Mouse (Mus musculus) lung, postnatal 0 days (tissue): Measurements from ENCODE around the gene Sdccag8. TPM values are rescaled to one million over a fixed set of nuclear protein-coding genes. Genes with fewer than 3 reads are reported as not detected.

ENCODE experiments used
- ATAC-seq: fragments of 200-750 bp; cut with Nextera tagmentation; 2 replicates; pipeline ENCODE4 v1.8.0; 2017; ENCODE audit warnings: moderate library complexity
- DNase-seq: peaks from one replicate; pipeline ENCODE4 v3.0.0-alpha.2; 2016; ENCODE audit warnings: low spot score
- H3K27ac ChIP-seq: fragments of 300-500 bp; sonication (generic); 2 replicates; pipeline ENCODE4 v1.5.1; 2014; ENCODE audit warnings: antibody characterized with exemption, mild to moderate bottlenecking, low read length, mixed read lengths
- H3K27me3 ChIP-seq: fragments of 300-500 bp; sonication (generic); replicated peaks from 2 replicates; pipeline ENCODE4 v1.6.1; 2014; ENCODE audit warnings: low read length, mixed read lengths; ENCODE audit not compliant: insufficient read depth
- H3K36me3 ChIP-seq: fragments of 300-500 bp; sonication (generic); 2 replicates; pipeline ENCODE4 v1.6.1; 2014; ENCODE audit warnings: low read length, mixed read lengths; ENCODE audit not compliant: insufficient read depth
- H3K4me1 ChIP-seq: fragments of 300-500 bp; sonication (generic); 2 replicates; pipeline ENCODE4 v1.6.1; 2014; ENCODE audit warnings: antibody characterized with exemption, low read depth, low read length, mixed read lengths; ENCODE audit not compliant: insufficient read depth
- H3K4me2 ChIP-seq: fragments of 300-500 bp; sonication (generic); replicated peaks from 2 replicates; pipeline ENCODE4 v1.6.1; 2014; ENCODE audit warnings: low read depth, mild to moderate bottlenecking, low read length, moderate library complexity, mixed read lengths
- H3K4me3 ChIP-seq: fragments of 300-500 bp; sonication (generic); 2 replicates; pipeline ENCODE4 v1.5.1; 2014; ENCODE audit warnings: low read depth, low read length
- H3K9ac ChIP-seq: fragments of 300-500 bp; sonication (generic); replicated peaks from 2 replicates; pipeline ENCODE4 v1.6.1; 2014; ENCODE audit warnings: low read depth, mild to moderate bottlenecking
- H3K9me3 ChIP-seq: fragments of 300-500 bp; sonication (generic); 2 replicates; pipeline ENCODE4 v1.6.1; 2016; ENCODE audit warnings: low read length, mixed read lengths
- CTCF ChIP-seq: IDR thresholded peaks from 2 replicates; pipeline ENCODE4 v1.5.1; 2016; ENCODE audit warnings: antibody characterized with exemption, mild to moderate bottlenecking
- EP300 ChIP-seq: IDR thresholded peaks from 2 replicates; pipeline ENCODE4 v1.6.1; 2016; ENCODE audit warnings: antibody characterized with exemption, mild to moderate bottlenecking, control low read depth
- WGBS: fragments of 180-500 bp; shearing (Covaris S2); extraction: QIAGEN DNeasy Blood & Tissue Kit; methylation state at CpG from one replicate; pipeline ENCODE4 v1.1.7; 2014; 5-methylcytosine and 5-hydroxymethylcytosine counted together
- polyA plus RNA-seq: library from polyadenylated mRNA; unstranded; fragments of >200 nt; fragmentation: Nextera tagmentation; extraction: Ambion mirVana; gene quantifications from 2 replicates; pipeline ENCODE4 v1.2.1, GENCODE M21; 2015

The Sdccag8 gene
- polyA plus RNA-seq, 1 experiment from 2014 or later = 14.5 TPM

DNA sequence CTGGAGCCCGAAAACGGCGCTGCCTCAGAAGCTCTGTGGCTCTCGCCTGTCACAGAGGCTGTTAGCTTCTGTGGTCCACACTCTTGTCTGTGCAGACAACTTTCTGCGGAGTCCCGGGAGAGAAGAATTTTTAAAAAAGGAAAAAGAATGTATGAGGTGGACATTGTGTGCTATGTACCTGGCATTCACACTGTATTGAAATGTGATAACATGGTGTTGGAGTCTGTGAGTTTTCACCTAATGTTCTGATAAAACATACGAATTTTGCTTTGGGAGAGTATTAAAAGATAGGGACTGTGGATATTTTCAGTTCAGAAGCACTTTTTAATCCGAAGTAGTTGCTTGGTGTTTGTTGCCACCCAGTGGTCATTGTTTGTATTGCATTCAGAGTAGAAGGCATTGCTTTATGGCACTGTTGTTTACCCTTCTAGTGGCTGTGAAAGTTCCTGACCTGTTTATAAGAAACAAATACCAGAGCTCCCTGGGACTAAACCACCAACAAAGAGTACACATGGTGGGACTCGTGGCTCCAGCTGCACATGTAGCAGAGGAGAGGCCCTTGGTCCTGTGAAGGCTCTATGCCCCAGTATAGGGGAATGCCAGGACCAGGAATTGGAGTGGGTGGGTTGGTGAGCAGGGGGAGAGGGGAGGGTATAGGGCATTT, 47.7 kb downstream of the Sdccag8 start:
- Histone ChIP-seq H3K36me3 (no peaks in the 10 kb centered on the region), H3K4me3 (no peak overlapping the region), H3K27ac (no peak overlapping the region), H3K4me2 (no peak overlapping the region), H3K9ac (no peak overlapping the region), H3K4me1 (no peaks in the 10 kb centered on the region), H3K9me3 (no peaks in the 10 kb centered on the region), H3K27me3 (no peaks in the 10 kb centered on the region)
- 59% methylated on average over 9 of the region's 9 CpGs for WGBS
- peak; percentile 17 for ATAC-seq
- DNase-seq = peak; percentile 72
- TF ChIP-seq EP300 (no peak), CTCF (peak; percentile 91)

DNA sequence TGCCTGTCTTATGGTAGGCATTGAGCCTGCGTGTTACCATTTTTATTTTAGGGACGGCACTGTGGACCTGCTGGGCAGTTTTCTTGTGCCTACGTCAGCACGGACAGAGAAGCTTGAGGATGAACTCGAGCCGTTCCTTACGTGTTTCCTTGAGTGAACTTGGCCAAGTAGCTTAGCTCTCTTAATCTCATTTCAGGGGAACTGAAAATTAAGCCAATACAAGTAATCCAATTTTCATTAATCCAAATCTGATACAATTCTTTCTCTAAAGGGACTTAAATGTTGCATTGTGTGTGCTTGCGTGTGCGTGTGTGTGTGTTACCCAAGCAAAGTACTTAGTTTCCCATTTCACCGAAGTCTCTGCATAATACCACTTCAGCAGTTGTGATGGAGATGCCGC, 56.0 kb downstream of the Sdccag8 start:
- no peak for TF ChIP-seq EP300
- TF ChIP-seq CTCF = no peak
- Histone ChIP-seq H3K4me2 (no peak overlapping the region), H3K27ac (no peak overlapping the region), H3K4me3 (no peak overlapping the region), H3K9ac (no peak overlapping the region), H3K36me3 (no peaks in the 10 kb centered on the region), H3K9me3 (no peaks in the 10 kb centered on the region), H3K27me3 (no peaks in the 10 kb centered on the region), H3K4me1 (no peaks in the 10 kb centered on the region)
- ATAC-seq (no peak), DNase-seq (no peak)
- WGBS = 93% methylated on average over 11 of the region's 11 CpGs

GRCm38 (mm10) chr1:176871975-176872374, 57.5 kb downstream of the Sdccag8 start:
- H3K4me1 ChIP-seq = no peaks in the 10 kb centered on the region

DNA sequence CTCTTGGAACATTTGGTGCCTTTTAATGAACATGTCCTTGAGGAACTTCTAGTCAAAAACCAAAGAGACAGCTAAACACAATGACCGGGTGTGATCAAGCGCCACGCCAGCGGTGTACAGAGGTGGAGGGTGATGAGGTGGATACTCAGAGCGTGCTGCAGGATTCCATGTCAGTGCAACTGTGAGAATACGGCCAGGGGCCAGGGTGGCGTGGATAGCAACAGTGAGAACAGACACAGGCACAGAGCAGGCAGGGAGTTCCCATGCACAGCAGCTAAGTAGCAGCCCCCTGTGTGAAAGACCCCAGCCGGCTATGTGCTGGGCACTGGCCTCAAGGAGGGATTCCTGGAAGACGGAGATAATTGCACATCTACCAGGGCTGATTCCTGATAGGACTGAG, 59.0 kb downstream of the Sdccag8 start:
- H3K27me3 ChIP-seq = no peaks in the 10 kb centered on the region
- H3K4me3 ChIP-seq = no peak overlapping the region
- no peak overlapping the region for H3K27ac ChIP-seq
- H3K9ac ChIP-seq = no peak overlapping the region
- no peaks in the 10 kb centered on the region for H3K36me3 ChIP-seq
- DNase-seq (no peak), ATAC-seq (no peak)
- no peaks in the 10 kb centered on the region for H3K4me1 ChIP-seq
- H3K4me2 ChIP-seq = no peak overlapping the region
- TF ChIP-seq CTCF (no peak), EP300 (no peak)
- no peaks in the 10 kb centered on the region for H3K9me3 ChIP-seq
- WGBS = 81% methylated on average over 9 of the region's 9 CpGs

More at GRCm38 (mm10) chr1:176871975-176872374, 57.5 kb downstream of the Sdccag8 start:
- Histone ChIP-seq H3K9ac (no peak overlapping the region), H3K36me3 (no peaks in the 10 kb centered on the region), H3K4me2 (no peak overlapping the region), H3K9me3 (no peaks in the 10 kb centered on the region), H3K27ac (no peak overlapping the region), H3K27me3 (no peaks in the 10 kb centered on the region), H3K4me3 (no peak overlapping the region)
- TF ChIP-seq CTCF (no peak), EP300 (no peak)
- WGBS = 33% methylated on average over 3 of the region's 3 CpGs
- DNase-seq (no peak), ATAC-seq (no peak)

DNA sequence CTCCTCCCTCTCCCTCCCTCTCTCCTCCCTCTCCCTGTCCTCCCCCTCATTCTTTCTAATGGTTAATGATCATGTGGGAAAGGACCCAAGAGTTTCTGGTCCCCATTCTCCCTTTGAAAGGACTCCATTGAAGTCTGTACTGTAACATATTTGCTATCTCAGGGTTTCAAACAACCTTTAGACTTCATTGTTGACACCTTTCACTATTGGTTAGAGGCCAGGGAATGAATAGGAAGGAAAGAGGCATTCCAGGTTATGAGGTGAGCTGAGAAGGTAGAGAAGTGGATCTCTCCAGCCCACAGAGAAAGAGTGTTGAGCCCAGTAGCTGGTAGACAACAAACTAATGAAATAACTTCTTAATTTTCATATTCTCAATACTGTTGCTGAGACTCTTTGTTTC, 59.7 kb downstream of the Sdccag8 start:
- Histone ChIP-seq H3K4me1 (no peaks in the 10 kb centered on the region), H3K9ac (no peak overlapping the region), H3K4me2 (no peak overlapping the region), H3K36me3 (no peaks in the 10 kb centered on the region), H3K9me3 (no peaks in the 10 kb centered on the region), H3K27me3 (no peaks in the 10 kb centered on the region), H3K27ac (no peak overlapping the region), H3K4me3 (no peak overlapping the region)
- TF ChIP-seq CTCF (no peak), EP300 (no peak)
- no peak for ATAC-seq
- DNase-seq = no peak

DNA sequence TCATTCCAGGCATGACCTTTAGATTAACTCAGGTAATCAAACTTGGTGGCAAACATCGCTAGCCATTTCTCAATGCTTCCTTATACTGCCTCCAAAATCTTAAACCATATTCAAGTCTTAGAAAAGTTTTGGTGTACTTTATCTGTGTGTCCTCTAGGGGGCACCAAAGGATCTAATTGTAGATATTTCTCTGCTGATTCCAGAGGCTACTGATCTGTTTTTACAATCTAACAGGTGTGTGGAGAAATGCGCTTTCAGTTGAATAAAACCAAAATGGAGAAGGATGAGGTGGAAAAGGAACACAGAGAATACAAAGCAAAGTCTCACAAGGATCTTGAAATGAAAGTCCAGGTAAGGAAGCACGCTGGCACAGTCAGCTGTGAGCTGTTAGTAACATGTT, 63.3 kb downstream of the Sdccag8 start:
- H3K4me2 ChIP-seq = no peak overlapping the region
- H3K9ac ChIP-seq = no peak overlapping the region
- no peaks in the 10 kb centered on the region for H3K4me1 ChIP-seq
- no peaks in the 10 kb centered on the region for H3K27me3 ChIP-seq
- no peaks in the 10 kb centered on the region for H3K36me3 ChIP-seq
- H3K27ac ChIP-seq = no peak overlapping the region
- no peaks in the 10 kb centered on the region for H3K9me3 ChIP-seq
- H3K4me3 ChIP-seq = no peak overlapping the region
- 38% methylated on average over 3 of the region's 3 CpGs for WGBS
- TF ChIP-seq EP300 (no peak), CTCF (peak; percentile 75)
- ATAC-seq (no peak), DNase-seq (peak; percentile 82)

- peak; percentile 54 for TF ChIP-seq CTCF
- TF ChIP-seq EP300 = no peak
- Histone ChIP-seq H3K9me3 (no peaks in the 10 kb centered on the region), H3K9ac (no peak overlapping the region), H3K27me3 (no peaks in the 10 kb centered on the region), H3K27ac (no peak overlapping the region), H3K4me3 (no peak overlapping the region), H3K4me2 (no peak overlapping the region), H3K4me1 (no peaks in the 10 kb centered on the region), H3K36me3 (no peaks in the 10 kb centered on the region)
- ATAC-seq (no peak), DNase-seq (peak; percentile 20)
- WGBS = 65% methylated on average over 2 of the region's 2 CpGs
These were observed 64.5 kb downstream of the Sdccag8 start for GRCm38 (mm10) chr1:176879005-176879404.
